In the genomic region with DNA sequence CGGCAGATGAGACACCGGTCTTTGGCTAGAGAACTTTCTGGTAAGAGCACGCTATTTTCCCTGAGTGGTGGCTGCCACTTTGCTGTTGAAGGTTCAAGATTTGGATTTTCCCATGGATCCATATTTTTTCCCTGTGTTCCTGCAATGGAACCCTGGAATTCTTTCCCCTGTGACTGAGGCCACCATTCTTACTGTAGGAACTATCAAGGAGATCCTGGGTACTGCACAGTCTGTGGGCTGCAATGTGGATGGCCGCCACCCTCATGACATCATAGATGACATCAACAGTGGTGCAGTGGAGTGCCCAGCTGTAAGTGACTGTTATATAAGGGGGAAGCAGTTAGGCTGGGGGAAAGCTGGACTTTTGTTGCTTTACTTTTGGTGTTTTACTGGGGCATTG, we compare ENCODE assay signal across 7 mouse cellular contexts. TPM values are rescaled to one million over a fixed set of nuclear protein-coding genes. Genes with fewer than 3 reads are reported as not detected.
DNase-seq lines count a peak whose midpoint lies in the region; ATAC-seq and TF ChIP-seq lines count a peak whose summit lies in the region.

No protein-coding gene starts in this region.

- no peaks in the 10 kb centered on the region for H3K9me3 ChIP-seq in midbrain, embryonic 10.5 days (replicated peaks)
- H3K9me3 ChIP-seq in midbrain, postnatal 0 days (ENCODE audit: low read length) = no peaks in the 10 kb centered on the region
- H3K9me3 ChIP-seq in embryonic facial prominence, embryonic 14.5 days (ENCODE audit: control insufficient read depth, low read length) = no peaks in the 10 kb centered on the region
- no peaks in the 10 kb centered on the region for H3K9me3 ChIP-seq in limb, embryonic 11.5 days (ENCODE audit: control insufficient read depth, low read length)
- no peaks in the 10 kb centered on the region for H3K9me3 ChIP-seq in stomach, embryonic 15.5 days

- no peaks in the 10 kb centered on the region for H3K27me3 ChIP-seq in midbrain, embryonic 10.5 days (ENCODE audit: low read depth, poor library complexity, severe bottlenecking)
- H3K27me3 ChIP-seq in midbrain, postnatal 0 days (ENCODE audit: insufficient read depth, low read length) = no peaks in the 10 kb centered on the region
- H3K27me3 ChIP-seq in embryonic facial prominence, embryonic 14.5 days (replicated peaks; ENCODE audit: control insufficient read depth, insufficient read depth, low read length) = no peaks in the 10 kb centered on the region
- H3K27me3 ChIP-seq in limb, embryonic 11.5 days (ENCODE audit: control insufficient read depth, insufficient read depth, low read length) = no peaks in the 10 kb centered on the region
- H3K27me3 ChIP-seq in stomach, embryonic 15.5 days (replicated peaks) = no peaks in the 10 kb centered on the region

- no peak overlapping the region for H3K4me2 ChIP-seq in midbrain, postnatal 0 days (ENCODE audit: low read depth, low read length, poor library complexity, severe bottlenecking)
- peak overlapping the region; percentile 64 for H3K4me2 ChIP-seq in embryonic facial prominence, embryonic 14.5 days (ENCODE audit: low read depth, low read length)
- peak overlapping the region; percentile 65 for H3K4me2 ChIP-seq in limb, embryonic 11.5 days (ENCODE audit: low read depth, severe bottlenecking)
- H3K4me2 ChIP-seq in stomach, embryonic 15.5 days = peak overlapping the region; percentile 69

- peak overlapping the region; percentile 82 for H3K4me3 ChIP-seq in midbrain, embryonic 10.5 days
- H3K4me3 ChIP-seq in midbrain, postnatal 0 days (ENCODE audit: low read depth, low read length) = no peak overlapping the region
- peak overlapping the region; percentile 51 for H3K4me3 ChIP-seq in embryonic facial prominence, embryonic 14.5 days (ENCODE audit: low read depth, low read length)
- H3K4me3 ChIP-seq in limb, embryonic 11.5 days (ENCODE audit: low read depth, low read length) = peak overlapping the region; percentile 75
- peak overlapping the region; percentile 87 for H3K4me3 ChIP-seq in stomach, embryonic 15.5 days (replicated peaks)

- WGBS in midbrain, embryonic 10.5 days = 69% methylated on average over 4 of the region's 4 CpGs
- 74% methylated on average over 4 of the region's 4 CpGs for WGBS in midbrain, postnatal 0 days
- WGBS in embryonic facial prominence, embryonic 14.5 days = 56% methylated on average over 4 of the region's 4 CpGs
- WGBS in limb, embryonic 11.5 days = 74% methylated on average over 4 of the region's 4 CpGs
- WGBS in stomach, embryonic 15.5 days = 54% methylated on average over 4 of the region's 4 CpGs

- DNase-seq in midbrain, embryonic 10.5 days (ENCODE audit: low spot score) = no peak
- DNase-seq in midbrain, postnatal 0 days (ENCODE audit: low spot score) = no peak
- DNase-seq in embryonic facial prominence, embryonic 14.5 days (ENCODE audit: low spot score) = no peak
- DNase-seq in limb, embryonic 11.5 days (ENCODE audit: low spot score) = no peak
- no peak for DNase-seq in right cerebral cortex, adult 2 months (ENCODE audit: low spot score in 2 of 2)
- no peak for DNase-seq in right cerebral cortex, postnatal 10 days (ENCODE audit: low spot score in 2 of 2)

- peaks cover 68% of the 10 kb centered on the region for H3K4me1 ChIP-seq in midbrain, embryonic 10.5 days
- 0 out of 2 replicates have a peak, but pooled peaks cover 9% of the 10 kb centered on the region for H3K4me1 ChIP-seq in midbrain, postnatal 0 days (ENCODE audit: insufficient read depth, low read length)
- peaks cover 24% of the 10 kb centered on the region for H3K4me1 ChIP-seq in embryonic facial prominence, embryonic 14.5 days (ENCODE audit: control insufficient read depth, insufficient read depth, low read length)
- peaks cover 20% of the 10 kb centered on the region for H3K4me1 ChIP-seq in limb, embryonic 11.5 days (ENCODE audit: control insufficient read depth, insufficient read depth, low read length)
- peaks cover 29% of the 10 kb centered on the region for H3K4me1 ChIP-seq in stomach, embryonic 15.5 days

- no peak overlapping the region for H3K9ac ChIP-seq in midbrain, postnatal 0 days (replicated peaks; ENCODE audit: low read length, poor library complexity, severe bottlenecking)
- peak overlapping the region; percentile 95; the same call in 1 of the 2 replicates for H3K9ac ChIP-seq in embryonic facial prominence, embryonic 14.5 days (ENCODE audit: low read depth, low read length)
- no peak overlapping the region; the same call in 1 of the 2 replicates for H3K9ac ChIP-seq in limb, embryonic 11.5 days (ENCODE audit: low read length)
- peak overlapping the region; percentile 27; the same call in 1 of the 2 replicates for H3K9ac ChIP-seq in stomach, embryonic 15.5 days

- H3K27ac ChIP-seq in midbrain, embryonic 10.5 days (replicated peaks) = no peak overlapping the region
- H3K27ac ChIP-seq in midbrain, postnatal 0 days (ENCODE audit: low read depth, low read length) = no peak overlapping the region
- no peak overlapping the region for H3K27ac ChIP-seq in embryonic facial prominence, embryonic 14.5 days (replicated peaks; ENCODE audit: low read depth, low read length)
- H3K27ac ChIP-seq in limb, embryonic 11.5 days (replicated peaks; ENCODE audit: low read depth, low read length) = no peak overlapping the region
- H3K27ac ChIP-seq in stomach, embryonic 15.5 days = peak overlapping the region; percentile 88; the same call in 1 of the 2 replicates

- no peak for TF ChIP-seq CTCF in midbrain, postnatal 0 days (IDR thresholded peaks at IDR 0.05)

- ATAC-seq in midbrain, postnatal 0 days (ENCODE audit: low FRiP score) = no peak
- no peak for ATAC-seq in embryonic facial prominence, embryonic 14.5 days (ENCODE audit: low read depth)
- no peak for ATAC-seq in limb, embryonic 11.5 days (ENCODE audit: insufficient number of reproducible peaks, low FRiP score, low TSS enrichment, low read depth)
- no peak for ATAC-seq in stomach, embryonic 15.5 days (ENCODE audit: insufficient read depth, low FRiP score, low read depth)

- H3K36me3 ChIP-seq in midbrain, embryonic 10.5 days = peaks cover 31% of the 10 kb centered on the region
- peaks cover 8% of the 10 kb centered on the region; the same call in 1 of the 2 replicates for H3K36me3 ChIP-seq in midbrain, postnatal 0 days (ENCODE audit: insufficient read depth, low read length)
- H3K36me3 ChIP-seq in embryonic facial prominence, embryonic 14.5 days (ENCODE audit: control insufficient read depth, insufficient read depth, low read length) = peaks cover 24% of the 10 kb centered on the region
- peaks cover 13% of the 10 kb centered on the region for H3K36me3 ChIP-seq in limb, embryonic 11.5 days (ENCODE audit: control insufficient read depth, insufficient read depth, low read length)
- peaks cover 12% of the 10 kb centered on the region for H3K36me3 ChIP-seq in stomach, embryonic 15.5 days

RNA-seq across cellular contexts. Expression of a gene that starts 2.1 kb away (rescaled TPM):
- 9.8 and 12.9 TPM in 2 replicates for polyA plus RNA-seq in midbrain, embryonic 10.5 days (2016; fragmentation: Nextera tagmentation; extraction: Ambion mirVana)
- total RNA-seq in midbrain, postnatal 0 days (2014; rRNA removed) = 31.4 and 37.3 TPM in 2 replicates
- polyA plus RNA-seq in midbrain, postnatal 0 days (2015; fragmentation: Nextera tagmentation; extraction: Ambion mirVana) = 25.3 and 26.2 TPM in 2 replicates
- polyA plus RNA-seq in embryonic facial prominence, embryonic 14.5 days (2014; fragmentation: Nextera tagmentation; extraction: Ambion mirVana) = 9.2 and 10.9 TPM in 2 replicates
- 6.0 and 7.0 TPM in 2 replicates for polyA plus RNA-seq in limb, embryonic 11.5 days (2014; fragmentation: Nextera tagmentation; extraction: Ambion mirVana)
- 8.8 and 10.1 TPM in 2 replicates for polyA plus RNA-seq in stomach, embryonic 15.5 days (2015; fragmentation: Nextera tagmentation; extraction: Ambion mirVana)

RNA-seq across cellular contexts. Expression of a gene that starts 2.2 kb away (rescaled TPM):
- polyA plus RNA-seq in midbrain, embryonic 10.5 days (2016; fragmentation: Nextera tagmentation; extraction: Ambion mirVana) = 144 and 172 TPM in 2 replicates
- 173 and 196 TPM in 2 replicates for total RNA-seq in midbrain, postnatal 0 days (2014; rRNA removed)
- 102 and 107 TPM in 2 replicates for polyA plus RNA-seq in midbrain, postnatal 0 days (2015; fragmentation: Nextera tagmentation; extraction: Ambion mirVana)
- 224 and 237 TPM in 2 replicates for polyA plus RNA-seq in embryonic facial prominence, embryonic 14.5 days (2014; fragmentation: Nextera tagmentation; extraction: Ambion mirVana)
- 191 and 198 TPM in 2 replicates for polyA plus RNA-seq in limb, embryonic 11.5 days (2014; fragmentation: Nextera tagmentation; extraction: Ambion mirVana)
- polyA plus RNA-seq in stomach, embryonic 15.5 days (2015; fragmentation: Nextera tagmentation; extraction: Ambion mirVana) = 152 and 172 TPM in 2 replicates

RNA-seq across cellular contexts. Expression of a gene that starts 18.3 kb away (rescaled TPM):
- polyA plus RNA-seq in midbrain, embryonic 10.5 days (2016; fragmentation: Nextera tagmentation; extraction: Ambion mirVana) = 19.5 and 23.3 TPM in 2 replicates
- total RNA-seq in midbrain, postnatal 0 days (2014; rRNA removed) = 34.6 and 36.0 TPM in 2 replicates
- polyA plus RNA-seq in midbrain, postnatal 0 days (2015; fragmentation: Nextera tagmentation; extraction: Ambion mirVana) = 30.7 and 34.8 TPM in 2 replicates
- polyA plus RNA-seq in embryonic facial prominence, embryonic 14.5 days (2014; fragmentation: Nextera tagmentation; extraction: Ambion mirVana) = 12.2 and 15.7 TPM in 2 replicates
- polyA plus RNA-seq in limb, embryonic 11.5 days (2014; fragmentation: Nextera tagmentation; extraction: Ambion mirVana) = 10.9 and 14.2 TPM in 2 replicates
- polyA plus RNA-seq in stomach, embryonic 15.5 days (2015; fragmentation: Nextera tagmentation; extraction: Ambion mirVana) = 16.9 and 18.2 TPM in 2 replicates

Comparison
In these comparisons a context has a peak if more than half of its experiments do, and no peak if none do; other contexts are left out.
1. H3K9ac ChIP-seq: peak in embryonic facial prominence, embryonic 14.5 days (single experiment) and stomach, embryonic 15.5 days (single experiment); none in midbrain, postnatal 0 days (single experiment) and limb, embryonic 11.5 days (single experiment).